Mouse (Mus musculus) embryonic facial prominence, embryonic 13.5 days (tissue): ENCODE data around the gene Gng8. TPM values are rescaled to one million over a fixed set of nuclear protein-coding genes. Genes with fewer than 3 reads are reported as not detected.

Experiments used
- ATAC-seq: fragments of 200-750 bp; cut with Nextera tagmentation; 2 replicates; pipeline ENCODE4 v1.8.0; 2017; ENCODE audit warnings: low read depth; ENCODE audit not compliant: insufficient number of reproducible peaks, insufficient read depth, low FRiP score, low TSS enrichment
- H3K27ac ChIP-seq: fragments of 300-500 bp; sonication (generic); 2 replicates; pipeline ENCODE4 v1.5.1; 2015; ENCODE audit warnings: moderate library complexity, mild to moderate bottlenecking, inconsistent platforms
- H3K27me3 ChIP-seq: fragments of 300-500 bp; sonication (generic); 2 replicates; pipeline ENCODE4 v1.6.1; 2015; ENCODE audit warnings: mild to moderate bottlenecking, inconsistent platforms
- H3K36me3 ChIP-seq: fragments of 300-500 bp; sonication (generic); 2 replicates; pipeline ENCODE4 v1.6.1; 2015; ENCODE audit warnings: mild to moderate bottlenecking, inconsistent platforms
- H3K4me1 ChIP-seq: fragments of 300-500 bp; sonication (generic); 2 replicates; pipeline ENCODE4 v1.6.1; 2015; ENCODE audit warnings: inconsistent platforms
- H3K4me2 ChIP-seq: fragments of 300-500 bp; sonication (generic); 2 replicates; pipeline ENCODE4 v1.6.1; 2015; ENCODE audit warnings: moderate library complexity, mild to moderate bottlenecking, inconsistent platforms
- H3K4me3 ChIP-seq: fragments of 300-500 bp; sonication (generic); 2 replicates; pipeline ENCODE4 v1.5.1; 2015; ENCODE audit warnings: mild to moderate bottlenecking, inconsistent platforms
- H3K9ac ChIP-seq: fragments of 300-500 bp; sonication (generic); 2 replicates; pipeline ENCODE4 v1.6.1; 2015; ENCODE audit warnings: mild to moderate bottlenecking, inconsistent platforms
- H3K9me3 ChIP-seq: fragments of 300-500 bp; sonication (generic); 2 replicates; pipeline ENCODE4 v1.6.1; 2016; ENCODE audit warnings: inconsistent platforms
- WGBS: fragments of 180-500 bp; shearing (Covaris S2); methylation state at CpG from one replicate; pipeline ENCODE4 v1.1.7; 2015; ENCODE audit warnings: mixed read lengths; 5-methylcytosine and 5-hydroxymethylcytosine counted together
- polyA plus RNA-seq: library from polyadenylated mRNA; unstranded; fragments of >200 nt; fragmentation: Nextera tagmentation; extraction: Ambion mirVana; gene quantifications from 2 replicates; pipeline ENCODE4 v1.2.1, GENCODE M21; 2015

Gng8 gene
- polyA plus RNA-seq, 1 experiment from 2014 or later = 19.9 TPM

GRCm38 (mm10) chr7:16930850-16931249, 39.3 kb downstream of the Gng8 start:
- Histone ChIP-seq H3K36me3 (no peaks in the 10 kb centered on the region), H3K4me3 (no peak overlapping the region), H3K9me3 (no peaks in the 10 kb centered on the region), H3K27ac (no peak overlapping the region), H3K4me2 (no peak overlapping the region), H3K27me3 (no peaks in the 10 kb centered on the region), H3K4me1 (0 out of 2 replicates have a peak, but pooled peaks cover 3% of the 10 kb centered on the region), H3K9ac (no peak overlapping the region)
- 17% methylated on average over 1 of the region's 1 CpGs for WGBS
- ATAC-seq = no peak

- peak; percentile 45; the same call in 1 of the 2 replicates for ATAC-seq
- no peak overlapping the region for H3K4me2 ChIP-seq
- no peak overlapping the region for H3K9ac ChIP-seq
- no peak overlapping the region for H3K27ac ChIP-seq
- no peaks in the 10 kb centered on the region for H3K9me3 ChIP-seq
- H3K4me1 ChIP-seq = 0 out of 2 replicates have a peak, but pooled peaks cover 3% of the 10 kb centered on the region
- no peak overlapping the region for H3K4me3 ChIP-seq
- no peaks in the 10 kb centered on the region for H3K27me3 ChIP-seq
- H3K36me3 ChIP-seq = no peaks in the 10 kb centered on the region
- WGBS = 17% methylated on average over 14 of the region's 14 CpGs
Measured at GRCm38 (mm10) chr7:16931968-16932627, 40.5 kb downstream of the Gng8 start.

GRCm38 (mm10) chr7:16932704-16933577, 41.4 kb downstream of the Gng8 start:
- no peak overlapping the region for H3K27ac ChIP-seq
- no peaks in the 10 kb centered on the region for H3K36me3 ChIP-seq
- no peaks in the 10 kb centered on the region for H3K9me3 ChIP-seq
- H3K4me3 ChIP-seq = no peak overlapping the region
- no peak for ATAC-seq
- H3K4me2 ChIP-seq = no peak overlapping the region
- WGBS = 39% methylated on average over 14 of the region's 14 CpGs
- 0 out of 2 replicates have a peak, but pooled peaks cover 3% of the 10 kb centered on the region for H3K4me1 ChIP-seq
- no peaks in the 10 kb centered on the region for H3K27me3 ChIP-seq
- no peak overlapping the region for H3K9ac ChIP-seq

DNA sequence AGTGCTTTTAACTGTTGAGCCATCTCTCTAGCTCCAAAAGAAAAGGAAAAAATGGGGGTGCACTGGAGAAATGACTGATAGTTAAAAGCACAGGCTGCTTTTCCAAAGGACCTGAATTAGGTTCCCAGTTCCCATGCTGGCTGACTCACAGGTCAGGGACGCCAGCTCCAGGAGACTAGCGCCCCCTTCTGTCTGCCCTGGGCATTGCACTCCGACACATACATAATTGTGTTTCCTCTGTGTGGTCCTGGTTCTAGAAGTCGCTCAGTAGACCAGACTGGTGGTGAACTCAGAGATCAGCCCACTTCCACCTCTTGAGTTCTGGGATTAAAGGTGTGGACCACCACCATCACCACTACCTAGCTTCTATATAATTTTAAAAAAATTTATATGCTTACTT, 45.7 kb downstream of the Gng8 start:
- Histone ChIP-seq H3K4me3 (no peak overlapping the region), H3K27me3 (no peaks in the 10 kb centered on the region), H3K27ac (no peak overlapping the region), H3K9ac (no peak overlapping the region), H3K9me3 (no peaks in the 10 kb centered on the region), H3K36me3 (no peaks in the 10 kb centered on the region), H3K4me1 (peaks cover 14% of the 10 kb centered on the region), H3K4me2 (no peak overlapping the region)
- no peak for ATAC-seq
- WGBS = 41% methylated on average over 4 of the region's 4 CpGs

DNA sequence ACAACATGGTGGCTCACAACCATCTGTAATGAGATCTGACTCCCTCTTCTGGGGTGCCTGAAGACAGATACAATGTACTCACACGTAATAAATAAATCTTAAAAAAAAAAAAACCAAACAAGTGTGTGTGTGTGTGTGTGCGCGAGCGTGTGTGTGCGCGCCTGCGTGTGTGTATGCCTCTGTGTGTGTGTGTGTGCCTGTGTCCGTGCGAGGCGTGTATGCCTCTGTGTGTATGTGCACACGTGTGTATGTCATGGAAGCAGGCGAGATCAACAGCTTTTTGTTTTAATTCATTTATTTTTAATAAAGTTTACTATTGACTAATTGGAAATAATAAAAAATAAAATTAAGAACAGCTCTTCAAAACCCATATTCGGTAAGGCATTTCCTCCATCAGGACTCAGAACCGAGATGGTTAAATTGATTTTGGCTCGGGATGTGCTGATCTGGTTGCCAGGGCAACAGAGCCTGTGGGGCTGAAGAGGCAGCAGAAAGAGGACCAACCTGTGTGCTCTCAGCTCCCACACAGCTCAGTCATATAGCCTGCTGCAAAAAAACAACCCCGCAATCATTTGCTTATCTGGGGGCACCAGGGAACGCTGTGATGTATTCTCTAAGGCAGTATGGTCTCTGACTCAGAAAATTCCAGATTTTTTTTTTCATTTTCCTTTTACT, 46.7 kb downstream of the Gng8 start:
- Histone ChIP-seq H3K36me3 (no peaks in the 10 kb centered on the region), H3K27ac (no peak overlapping the region), H3K9ac (no peak overlapping the region), H3K4me1 (peaks cover 13% of the 10 kb centered on the region), H3K4me2 (no peak overlapping the region), H3K27me3 (no peaks in the 10 kb centered on the region), H3K4me3 (no peak overlapping the region), H3K9me3 (no peaks in the 10 kb centered on the region)
- 68% methylated on average over 17 of the region's 17 CpGs for WGBS
- ATAC-seq = no peak

DNA sequence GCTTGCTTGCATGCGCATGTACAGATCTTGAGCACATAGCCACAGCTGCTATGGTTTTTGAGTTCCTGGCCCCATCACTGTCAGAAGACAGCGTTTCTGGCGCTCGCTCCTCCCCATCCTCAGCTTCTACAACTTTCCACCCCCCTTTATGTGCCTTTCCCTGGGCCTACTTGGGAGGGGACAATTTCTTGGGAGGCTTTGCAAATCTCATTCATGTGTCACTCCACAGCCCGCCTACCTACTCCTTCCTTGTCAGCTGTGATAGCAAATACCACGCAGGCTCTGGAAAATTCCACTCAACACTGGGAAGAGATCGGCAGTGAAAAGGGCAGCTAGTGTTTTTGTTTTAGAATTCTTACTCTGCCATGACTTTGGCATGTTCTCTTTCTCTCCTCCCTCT, 48.7 kb downstream of the Gng8 start:
- no peak overlapping the region for H3K4me3 ChIP-seq
- WGBS = 30% methylated on average over 7 of the region's 7 CpGs
- H3K27me3 ChIP-seq = peaks cover 7% of the 10 kb centered on the region
- peak overlapping the region; percentile 66 for H3K27ac ChIP-seq
- ATAC-seq = no peak
- H3K4me1 ChIP-seq = peaks cover 26% of the 10 kb centered on the region
- no peaks in the 10 kb centered on the region for H3K36me3 ChIP-seq
- H3K4me2 ChIP-seq = no peak overlapping the region
- no peak overlapping the region for H3K9ac ChIP-seq
- H3K9me3 ChIP-seq = no peaks in the 10 kb centered on the region

GRCm38 (mm10) chr7:16942861-16943260, 51.3 kb downstream of the Gng8 start:
- H3K9ac ChIP-seq = no peak overlapping the region
- WGBS = 57% methylated on average over 4 of the region's 4 CpGs

DNA sequence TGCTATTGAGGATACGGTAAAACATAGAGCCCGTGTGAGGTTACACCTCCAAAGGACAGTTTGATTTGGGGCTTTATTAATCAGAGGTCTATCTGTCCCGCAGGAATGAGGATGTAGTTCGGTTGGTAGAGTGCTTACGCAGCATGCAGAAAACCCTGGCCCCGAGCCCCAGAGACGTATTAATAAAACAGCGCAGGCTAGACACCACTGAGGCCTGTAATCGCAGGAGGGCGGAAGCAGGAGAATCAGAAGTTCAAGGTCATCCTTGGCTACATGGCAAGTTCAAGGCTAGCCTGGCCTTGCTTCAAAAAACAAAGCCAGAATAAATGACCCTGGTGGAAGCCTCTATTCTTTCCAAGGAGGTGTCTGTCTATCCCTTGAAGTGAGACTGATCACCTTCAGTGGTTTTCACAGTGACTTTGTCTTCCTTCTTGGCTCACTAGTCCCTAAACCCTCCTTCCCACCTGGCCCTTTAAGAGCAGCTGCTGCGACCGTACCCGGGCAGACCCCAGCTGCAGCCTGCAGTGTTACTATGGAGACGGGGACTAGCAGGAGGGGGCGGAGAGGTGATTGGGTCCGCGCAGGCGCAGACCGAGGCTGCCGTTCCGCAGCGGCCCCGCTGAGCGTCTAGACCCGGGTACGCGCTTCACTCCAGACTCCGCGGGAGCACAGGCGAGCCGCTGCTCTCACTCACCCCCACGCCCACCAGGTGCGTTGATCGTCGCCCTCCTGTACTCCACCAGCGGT, 52.6 kb downstream of the Gng8 start, which contains the start of gene Pnmal2:
Pnmal2 (plus strand) TSS at position 622 of the 747 bp plus-strand sequence.
- WGBS = 14% methylated on average over 36 of the region's 36 CpGs

More at GRCm38 (mm10) chr7:16942861-16943260, 51.3 kb downstream of the Gng8 start:
- Histone ChIP-seq H3K27me3 (peaks cover 32% of the 10 kb centered on the region), H3K9me3 (no peaks in the 10 kb centered on the region), H3K27ac (no peak overlapping the region), H3K4me1 (peaks cover 48% of the 10 kb centered on the region), H3K4me3 (no peak overlapping the region), H3K4me2 (no peak overlapping the region), H3K36me3 (no peaks in the 10 kb centered on the region)
- ATAC-seq = no peak

GRCm38 (mm10) chr7:16944808-16945315, 53.3 kb downstream of the Gng8 start:
- Histone ChIP-seq H3K9ac (peak overlapping the region; percentile 84), H3K27ac (no peak overlapping the region), H3K4me1 (peaks cover 59% of the 10 kb centered on the region), H3K36me3 (no peaks in the 10 kb centered on the region), H3K27me3 (peaks cover 52% of the 10 kb centered on the region), H3K4me2 (peak overlapping the region; percentile 87), H3K9me3 (no peaks in the 10 kb centered on the region), H3K4me3 (peak overlapping the region; percentile 67)
- WGBS = under 1% methylated on average over 22 of the region's 22 CpGs
- no peak; the same call in 1 of the 2 replicates for ATAC-seq

More for the DNA sequence above, 52.6 kb downstream of the Gng8 start, which contains the start of gene Pnmal2:
- Histone ChIP-seq H3K27ac (no peak within 1 kb of the TSS), H3K4me1 (peaks cover 55% of the 10 kb centered on the region), H3K4me3 (peak within 1 kb of the TSS; percentile 67), H3K9ac (peak within 1 kb of the TSS; percentile 84), H3K9me3 (no peaks in the 10 kb centered on the region), H3K36me3 (no peaks in the 10 kb centered on the region), H3K27me3 (peaks cover 46% of the 10 kb centered on the region), H3K4me2 (peak within 1 kb of the TSS; percentile 87)
- ATAC-seq = peak; percentile 82
